Mouse (Mus musculus) thymus, adult 2 months (tissue): ENCODE results near the gene Ewsr1. TPM values are rescaled to one million over a fixed set of nuclear protein-coding genes. Genes with fewer than 3 reads are reported as not detected.
A peak's percentile ranks its signal among the peaks of the same experiment; 100 is the strongest.
"Not testable (repeated sequence)": the region's sequence is repeated elsewhere in the genome, so short reads cannot be mapped to it uniquely, and the experiment has no call there.

Experiments
- DNase-seq: peaks from one replicate; pipeline ENCODE4 v3.0.0; 2021
- H3K27ac ChIP-seq: fragments of 200-500 bp; 2 replicates; pipeline ENCODE4 v1.5.1; 2012; ENCODE audit warnings: low read length, control low read depth; ENCODE audit not compliant: control insufficient read depth, insufficient read depth
- H3K27me3 ChIP-seq: fragments of 200-500 bp; 2 replicates; pipeline ENCODE4 v1.6.1; 2012; ENCODE audit warnings: mild to moderate bottlenecking, low read length, moderate library complexity, mixed read lengths; ENCODE audit not compliant: control insufficient read depth, insufficient read depth
- H3K36me3 ChIP-seq: fragments of 200-500 bp; 2 replicates; pipeline ENCODE4 v1.6.1; 2012; ENCODE audit warnings: mild to moderate bottlenecking, low read length, moderate library complexity; ENCODE audit not compliant: control insufficient read depth, insufficient read depth
- H3K4me1 ChIP-seq: fragments of 200-500 bp; replicated peaks from 2 replicates; pipeline ENCODE4 v1.6.1; 2012; ENCODE audit warnings: low read length; ENCODE audit not compliant: control insufficient read depth, insufficient read depth
- H3K4me3 ChIP-seq: fragments of 200-500 bp; 2 replicates; pipeline ENCODE4 v1.5.1; 2012; ENCODE audit warnings: mild to moderate bottlenecking, low read length, control low read depth, moderate library complexity; ENCODE audit not compliant: control insufficient read depth, insufficient read depth
- CTCF ChIP-seq: fragments of 200-500 bp; IDR thresholded peaks from 2 replicates; pipeline ENCODE4 v1.5.1; 2012; ENCODE audit warnings: mild to moderate bottlenecking, control low read depth, low read length, moderate library complexity, borderline replicate concordance; ENCODE audit not compliant: control insufficient read depth, poor library complexity, insufficient read depth; ENCODE audit errors: extremely low read depth
- POLR2A ChIP-seq: fragments of 200-500 bp; IDR thresholded peaks from 2 replicates; pipeline ENCODE4 v1.6.1; 2012; ENCODE audit warnings: mild to moderate bottlenecking, low read length, control low read depth, moderate library complexity; ENCODE audit not compliant: control insufficient read depth, poor library complexity, insufficient read depth; ENCODE audit errors: extremely low read depth
- WGBS: fragments of 180-500 bp; shearing (Covaris S2); methylation state at CpG from one replicate; pipeline ENCODE4 v1.1.7; 2018; 5-methylcytosine and 5-hydroxymethylcytosine counted together
- polyA plus RNA-seq: library from polyadenylated mRNA; depleted of rRNA; stranded (reverse); fragments of >200 nt; gene quantifications from 2 replicates; pipeline ENCODE4 v1.2.3, GENCODE M21; 2012

Ewsr1 gene
- polyA plus RNA-seq, 1 experiment = 1,289 TPM

- peaks cover 6% of the 10 kb centered on the region for H3K36me3 ChIP-seq
- no peak for DNase-seq
- WGBS = under 1% methylated on average over 44 of the region's 44 CpGs
- peak overlapping the region; percentile 15 for H3K27ac ChIP-seq
- peak overlapping the region; percentile 79 for H3K4me3 ChIP-seq
- no peak for TF ChIP-seq POLR2A
- TF ChIP-seq CTCF = no peak
- H3K27me3 ChIP-seq = no peaks in the 10 kb centered on the region
- H3K4me1 ChIP-seq = peaks cover 15% of the 10 kb centered on the region
These were observed 881 bp downstream of the Ewsr1 start for GRCm38 (mm10) chr11:5098035-5098735.

DNA sequence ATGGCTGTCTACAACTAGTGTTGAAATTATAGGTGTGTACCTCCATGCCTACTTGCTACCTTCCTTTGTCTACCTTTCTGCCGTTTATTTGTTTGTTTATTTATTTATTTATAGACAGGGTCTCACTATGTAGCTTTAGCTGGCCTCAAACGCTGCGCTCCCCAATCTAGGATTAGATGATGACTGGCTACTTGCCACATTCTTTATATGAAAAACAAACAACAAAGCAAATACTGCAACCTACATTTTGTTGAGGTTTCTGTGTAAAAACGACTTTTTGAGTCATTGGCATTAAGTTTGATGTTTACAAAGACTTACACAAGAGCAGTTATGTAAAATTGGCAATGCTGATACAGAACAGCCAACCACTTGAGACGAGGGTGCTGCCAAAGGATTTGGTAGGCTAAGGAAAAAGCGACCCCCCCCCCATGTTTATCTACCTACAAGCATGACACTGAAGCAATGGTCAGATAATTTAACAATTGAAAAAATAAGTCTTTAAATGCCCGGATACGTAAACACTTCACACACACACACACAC is 2.5 kb downstream of the Ewsr1 start:
- no peak overlapping the region for H3K27ac ChIP-seq
- DNase-seq = no peak
- TF ChIP-seq CTCF (no peak), POLR2A (no peak)
- peaks cover 19% of the 10 kb centered on the region for H3K36me3 ChIP-seq
- H3K4me1 ChIP-seq = peaks cover 15% of the 10 kb centered on the region
- H3K4me3 ChIP-seq = no peak overlapping the region
- no peaks in the 10 kb centered on the region for H3K27me3 ChIP-seq
- 56% methylated on average over 8 of the region's 8 CpGs for WGBS

- no peak for DNase-seq
- Histone ChIP-seq H3K4me1 (peaks cover 15% of the 10 kb centered on the region), H3K4me3 (no peak overlapping the region), H3K36me3 (peaks cover 26% of the 10 kb centered on the region), H3K27ac (no peak overlapping the region), H3K27me3 (no peaks in the 10 kb centered on the region)
- TF ChIP-seq CTCF (no peak), POLR2A (no peak)
- WGBS = 63% methylated on average over 5 of the region's 5 CpGs
These were observed 3.2 kb downstream of the Ewsr1 start for GRCm38 (mm10) chr11:5095877-5096276.

DNA sequence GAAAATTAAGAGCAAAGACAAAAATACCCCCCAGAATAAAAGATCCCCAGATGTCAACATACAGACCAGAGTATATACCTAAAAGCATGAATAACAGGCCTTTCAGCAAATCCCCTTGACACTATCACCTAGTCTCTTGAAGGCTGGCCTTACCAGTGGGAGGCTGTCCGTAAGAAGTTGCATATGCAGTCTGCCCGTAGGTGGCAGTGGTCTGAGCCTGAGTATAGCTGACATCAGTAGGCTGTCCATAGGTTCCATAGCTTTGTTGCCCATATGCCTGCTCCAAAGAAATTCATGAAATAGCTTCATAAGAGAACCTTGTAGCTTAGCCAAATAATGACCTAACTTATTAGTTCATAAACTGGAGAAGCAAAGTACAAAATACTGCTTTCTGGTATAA is 7.4 kb downstream of the Ewsr1 start:
- 79% methylated on average over 2 of the region's 2 CpGs for WGBS
- no peak for DNase-seq
- no peak overlapping the region for H3K27ac ChIP-seq
- no peak overlapping the region for H3K4me3 ChIP-seq
- H3K4me1 ChIP-seq = peaks cover 3% of the 10 kb centered on the region
- peaks cover 65% of the 10 kb centered on the region for H3K36me3 ChIP-seq
- no peaks in the 10 kb centered on the region for H3K27me3 ChIP-seq
- TF ChIP-seq CTCF (no peak), POLR2A (no peak)

- no peak overlapping the region for H3K27ac ChIP-seq
- 94% methylated on average over 1 of the region's 1 CpGs for WGBS
- H3K4me3 ChIP-seq = no peak overlapping the region
- no peaks in the 10 kb centered on the region for H3K27me3 ChIP-seq
- no peak for TF ChIP-seq POLR2A
- TF ChIP-seq CTCF = no peak
- H3K4me1 ChIP-seq = no peaks in the 10 kb centered on the region
- no peak for DNase-seq
- H3K36me3 ChIP-seq = peaks cover 91% of the 10 kb centered on the region
These were observed 9.9 kb downstream of the Ewsr1 start for GRCm38 (mm10) chr11:5089147-5089546.

DNA sequence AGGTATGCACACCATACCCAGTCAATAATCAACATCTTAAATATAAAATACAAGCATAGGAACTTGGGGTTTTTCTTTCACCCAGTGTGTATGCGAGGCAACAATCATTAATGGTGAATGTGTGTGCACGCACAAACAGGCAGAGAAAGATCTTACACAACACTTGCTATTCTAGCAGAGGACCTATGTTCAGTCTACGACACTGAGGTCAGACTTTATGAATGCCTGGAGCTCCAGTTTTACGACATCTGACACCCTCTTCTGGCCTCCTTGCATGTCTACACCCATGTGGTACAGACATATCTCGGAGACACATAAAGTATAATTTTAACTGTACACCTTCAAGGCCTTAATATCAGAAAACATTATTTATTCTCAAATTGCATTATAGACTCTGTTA is 22.2 kb downstream of the Ewsr1 start:
- not testable (repeated sequence) for H3K27me3 ChIP-seq, DNase-seq, H3K4me3 ChIP-seq, H3K4me1 ChIP-seq, H3K27ac ChIP-seq
- 94% methylated on average over 4 of the region's 5 CpGs for WGBS
- peaks cover 78% of the 10 kb centered on the region for H3K36me3 ChIP-seq

DNA sequence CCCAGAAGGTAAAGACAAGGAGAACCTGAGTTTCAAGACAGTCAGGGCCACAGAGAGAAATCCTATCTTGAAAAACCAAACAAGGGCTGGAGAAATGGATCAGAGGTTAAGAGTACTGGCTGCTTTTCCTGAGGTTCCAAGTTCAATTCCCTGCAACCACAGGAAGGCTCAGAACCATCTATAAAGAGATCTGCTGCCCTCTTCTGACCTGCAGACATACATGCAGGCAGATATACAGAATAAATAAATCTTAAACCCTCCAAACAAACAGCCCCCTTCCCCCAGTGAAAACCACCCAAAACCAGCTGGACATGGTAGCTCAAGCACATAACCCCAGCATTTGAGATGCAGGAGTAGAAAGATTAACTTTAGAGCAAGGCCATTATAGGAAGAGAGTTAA is 23.3 kb downstream of the Ewsr1 start:
- H3K36me3 ChIP-seq = peaks cover 81% of the 10 kb centered on the region
- H3K4me3 ChIP-seq = no peak overlapping the region
- no peaks in the 10 kb centered on the region for H3K27me3 ChIP-seq
- DNase-seq = no peak
- TF ChIP-seq CTCF (no peak), POLR2A (no peak)
- H3K4me1 ChIP-seq = no peaks in the 10 kb centered on the region
- H3K27ac ChIP-seq = no peak overlapping the region
